Mouse (Mus musculus) small intestine, adult 2 months (tissue): ENCODE data around the gene Gm12117.

Source experiments
- CTCF ChIP-seq: fragments of 200-500 bp; IDR thresholded peaks from 2 replicates; pipeline ENCODE4 v1.5.1; 2012; ENCODE audit warnings: low read depth, mild to moderate bottlenecking, control low read depth, inconsistent platforms, low read length, moderate library complexity, mixed read lengths; ENCODE audit not compliant: insufficient replicate concordance, insufficient read length; ENCODE audit errors: extremely low read depth
- POLR2A ChIP-seq: fragments of 200-500 bp; IDR thresholded peaks from 2 replicates; pipeline ENCODE4 v1.6.1; 2012; ENCODE audit warnings: low read depth, mild to moderate bottlenecking, control low read depth, inconsistent platforms, low read length, moderate library complexity

DNA sequence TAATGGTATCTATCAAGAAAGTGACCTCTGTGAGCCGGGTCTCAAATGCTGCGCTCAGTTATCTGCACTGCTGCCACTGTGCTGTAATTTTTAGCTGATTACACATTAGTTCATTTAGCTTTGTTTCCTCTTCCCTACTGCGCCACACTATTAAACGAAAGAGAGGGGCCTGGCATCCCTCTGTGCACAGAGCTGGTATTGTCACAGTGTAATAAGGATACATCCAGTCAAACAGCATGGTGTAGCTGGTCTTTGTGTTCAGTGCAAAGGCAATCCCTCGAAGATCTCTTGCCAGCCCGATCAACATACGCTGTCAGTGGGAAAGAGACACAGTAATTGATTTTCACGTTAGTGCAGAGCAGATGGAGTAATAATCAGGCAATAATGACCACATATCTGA, 20.6 kb upstream of the Gm12117 start:
- TF ChIP-seq CTCF: no peak
- TF ChIP-seq POLR2A: no peak
